Mouse (Mus musculus): ENCODE measurements around the gene Katnbl1. TPM values are rescaled to one million over a fixed set of nuclear protein-coding genes. Genes with fewer than 3 reads are reported as not detected.

Gene Katnbl1
- total RNA-seq, 1 experiment: 22.8 TPM

DNA sequence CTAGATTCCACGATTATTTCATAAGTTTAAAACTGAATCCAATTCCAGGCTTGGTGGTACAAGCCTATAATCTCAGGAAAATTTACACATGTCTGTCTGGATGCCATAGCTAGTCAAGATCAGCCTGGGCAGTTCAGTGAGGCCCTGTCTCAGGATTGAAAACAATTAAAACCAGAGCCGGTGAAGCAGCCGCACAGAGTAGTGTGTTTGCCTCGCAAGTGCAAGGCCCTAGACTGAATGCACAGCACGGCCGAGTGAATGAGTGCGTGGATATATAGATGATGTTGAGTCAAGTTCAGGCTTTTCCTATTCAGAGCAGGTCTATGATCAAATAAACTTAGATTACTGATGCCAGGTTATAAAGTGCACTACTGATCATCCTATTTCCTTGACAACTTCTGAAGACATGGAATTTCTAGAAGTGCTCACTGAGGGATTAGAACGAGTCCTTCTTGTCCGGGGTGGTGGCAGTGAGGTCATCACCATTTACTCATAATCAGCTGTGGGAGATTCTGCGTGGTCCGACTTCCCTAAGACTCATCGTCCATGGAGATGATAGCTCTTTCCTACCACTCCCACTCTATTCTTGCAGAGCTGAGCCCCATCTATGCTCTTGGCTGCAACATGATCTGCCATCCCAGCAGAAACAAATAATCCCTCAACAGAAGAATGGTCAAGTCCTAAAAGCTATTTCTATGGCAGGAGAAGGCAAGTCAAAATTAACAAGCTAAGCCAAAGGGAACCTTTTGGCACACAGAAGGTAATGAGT, 18.8 kb upstream of the Katnbl1 start:
- no peak overlapping the region for H3K4me3 ChIP-seq (ENCODE audit: insufficient read depth in 1 of 2, low read depth in 1 of 2, low read length in 2 of 2, poor library complexity in 1 of 2, severe bottlenecking in 1 of 2)
- in situ Hi-C loops (cut with MboI; ENCODE audit: low sequenced_read_pairs in 2 of 2, unreplicated experiment in 2 of 2): no loop called here
- H3K4me1 ChIP-seq (ENCODE audit: control insufficient read depth in 2 of 2, insufficient read depth in 2 of 2, low read length in 2 of 2, poor library complexity in 1 of 2): no peaks in the 10 kb centered on the region
- H3K36me3 ChIP-seq (ENCODE audit: control insufficient read depth, insufficient read depth, low read length, poor library complexity, severe bottlenecking): peaks cover 17% of the 10 kb centered on the region
- H3K27ac ChIP-seq (ENCODE audit: insufficient read depth, low read depth, low read length, poor library complexity, severe bottlenecking): no peak overlapping the region
- no peak overlapping the region for H3K9ac ChIP-seq (ENCODE audit: insufficient read depth, low read depth, low read length, poor library complexity, severe bottlenecking)
- TF ChIP-seq MAFK (IDR thresholded peaks at IDR 0.05; ENCODE audit: insufficient read depth, low read depth, low read length): no peak
- TF ChIP-seq ZC3H11A (IDR thresholded peaks at IDR 0.05; ENCODE audit: borderline replicate concordance, low read depth, low read length): no peak
- no peak for TF ChIP-seq ZNF384 (IDR thresholded peaks at IDR 0.05; ENCODE audit: low read depth, low read length)
- TF ChIP-seq CHD2 (IDR thresholded peaks at IDR 0.05; ENCODE audit: low read depth, low read length): no peak
- no peak for TF ChIP-seq HCFC1 (IDR thresholded peaks at IDR 0.05; ENCODE audit: borderline replicate concordance, insufficient read depth, low read length)
- no peaks in the 10 kb centered on the region for H3K9me3 ChIP-seq (ENCODE audit: control insufficient read depth, insufficient read depth, low read depth, low read length)
- no peak for DNase-seq (ENCODE audit: low read depth, low spot score)

DNA sequence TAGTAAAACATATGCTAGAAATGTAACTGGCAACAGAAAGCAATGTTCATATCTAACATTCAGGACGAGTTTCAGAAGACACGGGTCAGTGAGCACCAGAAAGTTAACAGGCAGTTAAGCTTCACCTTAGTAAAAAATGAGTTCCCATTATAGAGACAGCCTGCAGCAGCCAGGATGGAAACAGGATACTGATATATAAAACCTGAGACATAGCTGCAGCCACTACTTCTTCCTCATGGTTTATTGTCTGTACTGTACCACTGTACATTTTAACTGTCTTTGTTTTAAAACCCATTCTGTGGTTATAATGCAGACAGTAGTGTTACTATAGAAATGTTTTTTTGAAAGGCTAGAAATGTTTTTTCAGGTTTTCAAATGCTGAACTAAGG, 18.2 kb upstream of the Katnbl1 start:
- DNase-seq (ENCODE audit: low read depth, low spot score): no peak
- Histone ChIP-seq H3K36me3 (ENCODE audit: control insufficient read depth, insufficient read depth, low read length, poor library complexity, severe bottlenecking) (peaks cover 17% of the 10 kb centered on the region), H3K4me1 (ENCODE audit: control insufficient read depth in 2 of 2, insufficient read depth in 2 of 2, low read length in 2 of 2, poor library complexity in 1 of 2) (no peaks in the 10 kb centered on the region), H3K9me3 (ENCODE audit: control insufficient read depth, insufficient read depth, low read depth, low read length) (no peaks in the 10 kb centered on the region), H3K9ac (ENCODE audit: insufficient read depth, low read depth, low read length, poor library complexity, severe bottlenecking) (no peak overlapping the region), H3K27ac (ENCODE audit: insufficient read depth, low read depth, low read length, poor library complexity, severe bottlenecking) (no peak overlapping the region), H3K4me3 (ENCODE audit: insufficient read depth in 1 of 2, low read depth in 1 of 2, low read length in 2 of 2, poor library complexity in 1 of 2, severe bottlenecking in 1 of 2) (no peak overlapping the region)
- in situ Hi-C loops (cut with MboI; ENCODE audit: low sequenced_read_pairs in 2 of 2, unreplicated experiment in 2 of 2): no loop called here
- no peak for TF ChIP-seq ZNF384 (IDR thresholded peaks at IDR 0.05; ENCODE audit: low read depth, low read length)
- TF ChIP-seq MAFK (IDR thresholded peaks at IDR 0.05; ENCODE audit: insufficient read depth, low read depth, low read length): no peak
- no peak for TF ChIP-seq ZC3H11A (IDR thresholded peaks at IDR 0.05; ENCODE audit: borderline replicate concordance, low read depth, low read length)
- TF ChIP-seq CHD2 (IDR thresholded peaks at IDR 0.05; ENCODE audit: low read depth, low read length): no peak
- TF ChIP-seq HCFC1 (IDR thresholded peaks at IDR 0.05; ENCODE audit: borderline replicate concordance, insufficient read depth, low read length): no peak

DNA sequence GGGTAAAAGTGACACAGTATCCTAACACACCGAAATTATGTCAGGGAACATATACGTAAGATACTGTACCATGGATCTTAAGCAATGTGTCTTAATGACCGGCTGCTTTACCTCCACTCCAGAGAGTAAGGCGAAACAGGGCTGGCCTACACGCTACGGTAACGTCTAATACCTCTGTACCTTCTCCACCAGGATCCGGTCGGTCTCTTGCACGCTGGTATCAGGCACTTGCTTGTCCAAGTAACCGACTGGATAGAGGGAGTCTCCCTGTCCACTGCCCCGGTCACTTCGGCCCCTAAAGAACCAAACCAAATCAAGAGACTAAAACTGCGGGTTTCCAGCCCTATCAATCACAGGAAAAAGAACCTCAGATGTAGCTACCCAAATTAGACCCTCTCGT, 11.8 kb upstream of the Katnbl1 start:
- no peak for DNase-seq (ENCODE audit: low read depth, low spot score)
- H3K9me3 ChIP-seq (ENCODE audit: control insufficient read depth, insufficient read depth, low read depth, low read length): no peaks in the 10 kb centered on the region
- no peak overlapping the region for H3K27ac ChIP-seq (ENCODE audit: insufficient read depth, low read depth, low read length, poor library complexity, severe bottlenecking)
- TF ChIP-seq MAFK (IDR thresholded peaks at IDR 0.05; ENCODE audit: insufficient read depth, low read depth, low read length) (no peak), ZC3H11A (IDR thresholded peaks at IDR 0.05; ENCODE audit: borderline replicate concordance, low read depth, low read length) (no peak), CHD2 (IDR thresholded peaks at IDR 0.05; ENCODE audit: low read depth, low read length) (no peak), ZNF384 (IDR thresholded peaks at IDR 0.05; ENCODE audit: low read depth, low read length) (no peak), HCFC1 (IDR thresholded peaks at IDR 0.05; ENCODE audit: borderline replicate concordance, insufficient read depth, low read length) (no peak)
- peaks cover 0 to 7% of the 10 kb centered on the region in 2 experiments; a peak in 2 of 4 replicates for H3K4me1 ChIP-seq (ENCODE audit: control insufficient read depth in 2 of 2, insufficient read depth in 2 of 2, low read length in 2 of 2, poor library complexity in 1 of 2)
- in situ Hi-C loops (cut with MboI; ENCODE audit: low sequenced_read_pairs in 2 of 2, unreplicated experiment in 2 of 2): no loop called here
- H3K4me3 ChIP-seq (ENCODE audit: insufficient read depth in 1 of 2, low read depth in 1 of 2, low read length in 2 of 2, poor library complexity in 1 of 2, severe bottlenecking in 1 of 2): peak overlapping the region; percentile 79 to 92
- H3K9ac ChIP-seq (ENCODE audit: insufficient read depth, low read depth, low read length, poor library complexity, severe bottlenecking): peak overlapping the region; percentile 84
- peaks cover 9% of the 10 kb centered on the region for H3K36me3 ChIP-seq (ENCODE audit: control insufficient read depth, insufficient read depth, low read length, poor library complexity, severe bottlenecking)

DNA sequence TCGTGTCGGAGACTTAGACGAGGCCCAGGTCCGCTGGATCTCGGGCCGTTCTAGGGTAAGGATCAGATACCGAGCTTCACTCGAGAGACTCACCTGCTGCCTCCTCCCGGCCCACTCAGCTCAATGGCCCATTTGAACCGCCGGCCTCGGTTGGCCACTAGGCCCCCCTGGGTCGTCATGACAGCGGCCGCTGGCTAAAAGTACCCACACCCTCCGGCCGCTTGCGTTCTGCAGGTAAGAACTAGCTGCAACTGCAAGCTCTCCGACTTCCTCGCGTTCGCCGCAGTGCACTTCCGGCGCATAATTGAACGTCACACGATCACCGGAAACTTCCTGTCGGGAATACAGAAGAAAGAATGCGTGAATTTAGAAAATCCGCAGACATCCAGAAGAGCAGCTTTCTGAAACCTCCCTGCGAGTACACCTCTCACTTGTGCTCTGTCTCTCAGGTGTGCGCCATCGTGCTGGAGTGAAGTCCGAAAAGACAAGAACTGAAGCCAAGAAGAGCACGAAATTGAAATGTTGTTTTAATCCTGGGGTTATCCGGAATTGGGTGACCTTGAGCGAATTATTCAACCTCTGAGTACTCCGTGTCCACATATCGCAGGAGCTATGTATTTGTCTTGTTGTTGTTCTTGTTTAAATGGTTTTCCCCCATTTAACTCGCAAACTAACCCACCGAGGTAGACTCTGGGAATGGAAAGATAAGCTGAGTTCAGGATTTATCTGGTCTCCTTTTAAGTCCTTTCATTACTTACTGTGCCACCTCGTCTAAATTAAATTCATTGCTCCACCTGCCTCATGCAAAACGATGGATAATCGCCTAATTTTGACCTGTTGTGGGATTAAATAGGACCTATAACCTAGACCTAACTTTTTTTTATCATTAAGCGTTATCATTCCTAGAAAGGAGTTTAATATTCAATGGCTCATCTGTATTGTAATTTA, 11.0 kb upstream of the Katnbl1 start, which contains the start of gene Emc4:
Gene Emc4 (minus strand): TSS at position 302 of the 948 bp plus-strand sequence.
- Histone ChIP-seq H3K4me1 (ENCODE audit: control insufficient read depth in 2 of 2, insufficient read depth in 2 of 2, low read length in 2 of 2, poor library complexity in 1 of 2) (peaks cover 0 to 7% of the 10 kb centered on the region in 2 experiments; a peak in 2 of 4 replicates), H3K9me3 (ENCODE audit: control insufficient read depth, insufficient read depth, low read depth, low read length) (no peaks in the 10 kb centered on the region), H3K27ac (ENCODE audit: insufficient read depth, low read depth, low read length, poor library complexity, severe bottlenecking) (peak within 1 kb of the TSS; percentile 79), H3K4me3 (ENCODE audit: insufficient read depth in 1 of 2, low read depth in 1 of 2, low read length in 2 of 2, poor library complexity in 1 of 2, severe bottlenecking in 1 of 2) (peak within 1 kb of the TSS; percentile 79 to 92), H3K9ac (ENCODE audit: insufficient read depth, low read depth, low read length, poor library complexity, severe bottlenecking) (peak within 1 kb of the TSS; percentile 84), H3K36me3 (ENCODE audit: control insufficient read depth, insufficient read depth, low read length, poor library complexity, severe bottlenecking) (peaks cover 9% of the 10 kb centered on the region)
- in situ Hi-C loops (cut with MboI; ENCODE audit: low sequenced_read_pairs in 2 of 2, unreplicated experiment in 2 of 2): no loop called here
- DNase-seq (ENCODE audit: low read depth, low spot score): peak; percentile 90
- TF ChIP-seq HCFC1 (IDR thresholded peaks at IDR 0.05; ENCODE audit: borderline replicate concordance, insufficient read depth, low read length) (peak; percentile 82), ZC3H11A (IDR thresholded peaks at IDR 0.05; ENCODE audit: borderline replicate concordance, low read depth, low read length) (no peak), CHD2 (IDR thresholded peaks at IDR 0.05; ENCODE audit: low read depth, low read length) (peak; percentile 42; the same call in 1 of the 2 replicates)

Measured in ES-E14 (cell line).